Mouse (Mus musculus): ENCODE measurements at regions not wholly inside any gene's neighbourhood (a gene's known extent, or its start where the extent isn't known, plus 50 kb on each side); places are given as distances from the start of the nearest gene placed in this dataset.

DNA sequence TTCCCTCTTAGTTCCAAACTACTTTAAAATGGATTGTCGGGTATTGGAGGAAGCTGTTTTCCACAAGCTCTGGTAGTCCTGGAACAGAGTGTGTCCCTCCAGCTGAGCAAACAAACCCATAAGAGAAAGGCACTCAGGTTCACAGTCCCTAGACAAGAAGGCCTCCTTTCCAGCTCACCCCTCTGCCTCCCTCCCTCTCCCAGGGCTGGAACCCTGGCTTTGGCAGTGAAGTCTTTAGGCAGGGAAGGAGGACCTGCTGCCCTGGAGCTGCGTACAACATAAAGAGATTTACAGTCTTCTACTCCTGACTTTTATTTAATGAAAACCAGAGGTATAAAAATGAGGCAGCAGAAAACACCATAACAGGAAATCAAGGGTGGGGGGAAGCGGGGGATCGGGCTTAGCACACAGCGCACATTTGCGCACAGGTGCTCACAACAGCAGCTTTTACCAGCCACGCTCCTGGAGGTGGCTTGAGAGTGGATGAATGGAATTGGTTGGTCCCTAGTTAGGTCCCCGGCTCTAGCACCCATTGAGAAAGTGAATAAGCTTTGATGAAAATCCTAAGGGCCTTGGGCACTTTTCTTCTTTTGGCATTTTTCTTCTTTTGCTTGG, 143.0 kb upstream of the Gmds start:
- TF ChIP-seq CTCF (IDR thresholded peaks at IDR 0.05), result no peak
- DNase-seq (ENCODE audit: low spot score), result no peak

DNA sequence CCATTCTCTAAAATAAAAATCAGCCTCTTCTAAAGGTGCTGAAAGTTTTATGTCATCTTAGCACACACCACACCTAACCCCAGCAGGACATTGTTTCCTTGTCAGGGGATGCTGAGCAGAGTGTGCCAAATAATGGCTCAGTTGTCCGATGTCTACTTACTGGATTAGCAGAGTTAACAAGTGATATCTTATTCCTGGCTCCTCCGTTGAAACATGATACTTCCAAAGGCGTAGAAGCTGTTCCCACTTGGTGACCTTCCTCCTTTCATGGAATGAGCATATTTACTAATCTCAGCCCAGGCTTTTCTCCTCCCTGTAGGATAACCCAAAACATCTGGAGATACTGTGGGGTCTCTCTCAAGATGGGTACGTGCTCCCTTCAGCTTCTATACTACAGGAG, 141.5 kb upstream of the Gmds start:
- 27% methylated on average over 4 of the region's 4 CpGs for WGBS
- Histone ChIP-seq H3K4me3 (ENCODE audit: low read depth, low read length) (no peak overlapping the region), H3K9me3 (ENCODE audit: low read length) (no peaks in the 10 kb centered on the region), H3K27me3 (ENCODE audit: insufficient read depth, low read length) (no peaks in the 10 kb centered on the region), H3K4me2 (ENCODE audit: low read depth, low read length, poor library complexity, severe bottlenecking) (no peak overlapping the region), H3K27ac (ENCODE audit: low read depth, low read length) (no peak overlapping the region), H3K9ac (replicated peaks; ENCODE audit: low read length, poor library complexity, severe bottlenecking) (no peak overlapping the region), H3K36me3 (ENCODE audit: insufficient read depth, low read length) (no peaks in the 10 kb centered on the region), H3K4me1 (ENCODE audit: insufficient read depth, low read length) (no peaks in the 10 kb centered on the region)
- DNase-seq (ENCODE audit: low spot score) (no peak), ATAC-seq (ENCODE audit: low FRiP score) (no peak)
- no peak for TF ChIP-seq CTCF (IDR thresholded peaks at IDR 0.05)

More for the DNA sequence above, 143.0 kb upstream of the Gmds start:
- no peaks in the 10 kb centered on the region for H3K4me1 ChIP-seq (ENCODE audit: insufficient read depth, low read length)
- 84% methylated on average over 8 of the region's 8 CpGs for WGBS
- no peaks in the 10 kb centered on the region for H3K36me3 ChIP-seq (ENCODE audit: insufficient read depth, low read length)
- no peak overlapping the region for H3K27ac ChIP-seq (ENCODE audit: low read depth, low read length)
- no peaks in the 10 kb centered on the region for H3K27me3 ChIP-seq (ENCODE audit: insufficient read depth, low read length)
- no peak overlapping the region for H3K4me3 ChIP-seq (ENCODE audit: low read depth, low read length)
- H3K4me2 ChIP-seq (ENCODE audit: low read depth, low read length, poor library complexity, severe bottlenecking), result no peak overlapping the region
- no peaks in the 10 kb centered on the region for H3K9me3 ChIP-seq (ENCODE audit: low read length)
- no peak for ATAC-seq (ENCODE audit: low FRiP score)
- H3K9ac ChIP-seq (replicated peaks; ENCODE audit: low read length, poor library complexity, severe bottlenecking), result no peak overlapping the region

DNA sequence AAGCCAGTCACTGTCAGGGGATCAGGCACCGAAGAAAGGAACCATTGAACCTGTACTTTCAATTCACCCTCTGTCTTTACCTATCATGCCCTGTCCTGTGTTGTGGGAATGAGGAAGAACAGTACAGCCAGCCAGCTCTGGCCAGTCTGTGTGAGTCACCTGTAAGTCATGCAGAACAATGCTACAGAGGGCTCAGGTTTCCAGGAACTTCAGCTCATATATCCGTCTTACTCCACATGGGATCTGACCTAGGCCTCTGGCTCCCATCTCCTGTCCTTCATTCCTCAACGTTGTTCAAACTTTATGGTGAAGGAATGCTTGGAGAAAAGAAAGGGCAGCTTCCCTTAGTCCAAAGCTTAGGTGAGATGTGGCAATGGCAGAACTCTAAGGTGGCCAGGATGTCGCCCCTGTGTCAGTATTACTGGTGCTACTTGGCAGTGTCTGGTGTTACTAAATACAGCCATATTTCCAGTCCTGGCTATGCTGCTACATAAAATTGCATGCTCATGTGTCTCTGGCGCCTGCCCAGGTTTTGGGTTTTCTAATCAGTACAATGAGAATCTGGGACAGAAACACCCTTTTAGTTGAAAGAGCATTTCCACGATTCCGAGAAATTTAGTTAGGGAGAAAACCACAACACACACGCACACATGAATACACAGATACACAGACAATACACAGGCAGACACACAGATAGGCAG, 140.7 kb upstream of the Gmds start:
- TF ChIP-seq CTCF (IDR thresholded peaks at IDR 0.05), result no peak
- Histone ChIP-seq H3K27ac (ENCODE audit: low read depth, low read length) (no peak overlapping the region), H3K4me3 (ENCODE audit: low read depth, low read length) (no peak overlapping the region), H3K27me3 (ENCODE audit: insufficient read depth, low read length) (no peaks in the 10 kb centered on the region), H3K4me1 (ENCODE audit: insufficient read depth, low read length) (no peaks in the 10 kb centered on the region), H3K4me2 (ENCODE audit: low read depth, low read length, poor library complexity, severe bottlenecking) (no peak overlapping the region), H3K9ac (replicated peaks; ENCODE audit: low read length, poor library complexity, severe bottlenecking) (no peak overlapping the region), H3K36me3 (ENCODE audit: insufficient read depth, low read length) (no peaks in the 10 kb centered on the region), H3K9me3 (ENCODE audit: low read length) (no peaks in the 10 kb centered on the region)
- ATAC-seq (ENCODE audit: low FRiP score) (no peak), DNase-seq (ENCODE audit: low spot score) (no peak)
- WGBS, result 80% methylated on average over 8 of the region's 8 CpGs

DNA sequence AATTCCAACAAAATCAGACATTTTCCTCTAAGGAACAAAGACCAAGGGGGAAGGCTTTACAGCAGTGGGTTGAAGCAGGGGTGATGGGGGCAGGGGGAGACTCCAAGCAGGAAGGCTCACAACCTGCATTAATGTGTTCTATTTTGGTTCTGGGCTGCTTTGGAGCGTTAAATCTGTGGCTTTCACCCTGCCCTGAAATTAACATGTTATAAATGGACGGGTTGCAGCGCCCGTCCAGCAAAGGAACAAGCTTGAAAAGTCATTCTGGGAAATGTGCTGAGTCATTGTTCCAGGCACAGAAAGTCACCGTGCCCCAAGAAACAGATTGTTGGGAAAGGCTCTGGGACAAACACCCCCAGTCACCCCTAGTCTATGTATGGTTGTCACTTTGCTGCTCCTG, 127.2 kb upstream of the Gmds start:
- no peaks in the 10 kb centered on the region for H3K36me3 ChIP-seq (ENCODE audit: insufficient read depth, low read length)
- H3K9ac ChIP-seq (replicated peaks; ENCODE audit: low read length, poor library complexity, severe bottlenecking), result no peak overlapping the region
- no peak overlapping the region for H3K4me3 ChIP-seq (ENCODE audit: low read depth, low read length)
- no peaks in the 10 kb centered on the region for H3K27me3 ChIP-seq (ENCODE audit: insufficient read depth, low read length)
- H3K9me3 ChIP-seq (ENCODE audit: low read length), result no peaks in the 10 kb centered on the region
- WGBS, result 18% methylated on average over 5 of the region's 5 CpGs
- H3K4me1 ChIP-seq (ENCODE audit: insufficient read depth, low read length), result no peaks in the 10 kb centered on the region
- peak; percentile 32 for DNase-seq (ENCODE audit: low spot score)
- no peak overlapping the region for H3K27ac ChIP-seq (ENCODE audit: low read depth, low read length)
- ATAC-seq (ENCODE audit: low FRiP score), result no peak
- no peak overlapping the region for H3K4me2 ChIP-seq (ENCODE audit: low read depth, low read length, poor library complexity, severe bottlenecking)
- no peak for TF ChIP-seq CTCF (IDR thresholded peaks at IDR 0.05)

DNA sequence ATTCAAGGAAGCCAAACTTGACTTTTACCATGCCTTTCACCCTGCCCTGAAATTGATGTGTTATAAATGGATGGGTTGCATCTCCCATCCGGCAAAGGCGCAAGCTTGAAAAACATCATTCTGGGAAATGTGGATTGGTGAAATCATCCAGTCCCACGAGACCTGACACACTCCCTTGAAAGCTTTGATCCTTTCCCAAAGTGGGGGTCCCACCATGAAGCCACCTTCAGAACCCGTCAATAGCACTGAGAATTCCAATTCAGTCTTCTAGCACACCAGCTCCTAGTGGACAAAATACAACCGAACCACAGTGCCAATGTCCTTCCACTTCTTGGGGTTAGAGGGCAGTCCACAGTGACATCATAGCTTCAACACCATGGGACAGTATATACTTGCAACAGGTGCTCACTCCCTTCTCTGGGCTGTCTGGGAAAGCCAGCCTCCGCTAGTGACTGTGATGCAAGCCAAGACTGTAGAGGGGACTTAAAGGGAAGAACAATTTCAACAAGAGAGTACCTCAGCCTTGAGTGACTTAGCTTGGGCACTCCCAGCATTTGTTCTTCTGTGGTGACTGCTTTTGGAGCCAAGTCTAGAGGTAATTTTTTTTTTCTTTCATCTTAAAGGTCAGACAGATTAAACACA, 126.6 kb upstream of the Gmds start:
- Histone ChIP-seq H3K4me2 (ENCODE audit: low read depth, low read length, poor library complexity, severe bottlenecking) (no peak overlapping the region), H3K4me3 (ENCODE audit: low read depth, low read length) (no peak overlapping the region), H3K27me3 (ENCODE audit: insufficient read depth, low read length) (no peaks in the 10 kb centered on the region), H3K27ac (ENCODE audit: low read depth, low read length) (no peak overlapping the region), H3K9ac (replicated peaks; ENCODE audit: low read length, poor library complexity, severe bottlenecking) (no peak overlapping the region), H3K4me1 (ENCODE audit: insufficient read depth, low read length) (no peaks in the 10 kb centered on the region), H3K9me3 (ENCODE audit: low read length) (no peaks in the 10 kb centered on the region), H3K36me3 (ENCODE audit: insufficient read depth, low read length) (no peaks in the 10 kb centered on the region)
- 93% methylated on average over 6 of the region's 6 CpGs for WGBS
- no peak for DNase-seq (ENCODE audit: low spot score)
- TF ChIP-seq CTCF (IDR thresholded peaks at IDR 0.05), result no peak
- no peak for ATAC-seq (ENCODE audit: low FRiP score)
